Mouse (Mus musculus): ENCODE results near the gene Mesp1. TPM values are rescaled to one million over a fixed set of nuclear protein-coding genes. Genes with fewer than 3 reads are reported as not detected.

Gene Mesp1
- total RNA-seq, 2 experiments from 2014 or later = 0.57 TPM; not detected in 1

- DNase-seq (ENCODE audit: low spot score in 2 of 2) = no peak
These were observed 51.3 kb downstream of the Mesp1 start for GRCm38 (mm10) chr7:79742277-79742658.

Other genes with a start within 250 kb of the Mesp1 start
- gene Rhcg, start 176.1 kb downstream of the Mesp1 start, total RNA-seq (2021) = 1 to 10 TPM; 1.4 to 3.2 TPM
- 1 to 10 TPM in 1 of 2 experiments, under 1 TPM in 1; 0.96 to 1.3 TPM for gene Ticrr, start 133.6 kb downstream of the Mesp1 start, total RNA-seq (2021)
- gene Kif7, start 78.1 kb downstream of the Mesp1 start, total RNA-seq (2021) = 1 to 10 TPM; 3.7 to 3.8 TPM
- under 1 TPM; 0.18 to 0.22 TPM for gene Plin1, start 60.9 kb downstream of the Mesp1 start, total RNA-seq (2021)
- gene Pex11a, start 50.7 kb downstream of the Mesp1 start, total RNA-seq (2021) = 10 to 100 TPM; 10.4 to 11.7 TPM
- under 1 TPM; 0.21 to 0.25 TPM for gene Wdr93, start 50.6 kb downstream of the Mesp1 start, total RNA-seq (2021)
- 1 to 10 TPM; 1.6 to 1.8 TPM for gene Mesp2, start 16.9 kb upstream of the Mesp1 start, total RNA-seq (2021)
- gene Anpep, start 67.3 kb upstream of the Mesp1 start, total RNA-seq (2021) = 1 to 10 TPM; 5.6 to 6.0 TPM
- gene Ap3s2, start 126.9 kb upstream of the Mesp1 start, total RNA-seq (2021) = 10 to 100 TPM; 46.5 to 51.3 TPM
- 10 to 100 TPM; 12.2 to 13.1 TPM for gene Arpin, start 141.6 kb upstream of the Mesp1 start, total RNA-seq (2021)
- gene Zfp710, start 231.0 kb upstream of the Mesp1 start, total RNA-seq (2021) = 10 to 100 TPM; 18.3 to 19.8 TPM